Mouse (Mus musculus) MN1 (cell line): ENCODE results near the gene Mlst8.

ENCODE experiments used
- DNase-seq: peaks from one replicate; pipeline ENCODE4 v3.0.0-alpha.2; 2016; ENCODE audit warnings: low spot score

The Mlst8 gene

DNA sequence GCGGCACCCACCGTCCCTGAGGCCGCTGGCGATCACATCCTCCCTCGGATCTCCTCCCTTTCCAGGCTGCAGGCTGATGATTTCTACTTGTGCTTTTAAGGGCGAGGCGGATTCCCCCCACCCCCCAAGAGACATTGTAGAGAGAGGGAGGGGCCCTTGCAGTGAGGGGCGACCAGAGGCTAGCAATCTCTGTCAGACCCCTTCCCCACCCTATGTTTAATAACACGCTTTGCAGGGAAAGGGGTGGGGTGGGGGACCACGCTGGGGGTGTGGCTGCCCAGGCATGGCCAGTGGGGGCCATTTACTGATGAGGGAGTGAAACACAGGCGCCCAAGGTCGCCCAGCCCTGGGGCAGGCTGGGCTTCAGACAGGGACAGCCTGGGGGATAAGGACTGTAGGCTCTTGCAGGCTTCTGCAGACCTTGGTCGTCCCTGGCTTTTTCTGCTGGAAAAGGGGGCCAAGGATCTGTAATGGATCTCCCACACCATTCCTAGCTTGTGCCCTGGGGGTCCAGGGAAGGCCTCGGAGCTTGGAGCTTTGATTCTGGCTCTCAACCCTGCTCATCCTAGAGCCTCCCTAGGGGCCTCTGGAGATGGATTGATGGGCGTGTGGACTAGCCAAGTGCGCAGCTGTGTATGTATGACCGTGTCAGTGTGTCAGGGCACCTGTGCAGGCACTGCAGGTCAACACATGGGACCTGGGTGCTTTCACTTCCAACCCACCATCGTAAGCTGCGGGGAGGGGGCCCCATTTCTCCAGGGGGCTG is 10.6 kb upstream of the Mlst8 start:
- DNase-seq, result peak; percentile 56

DNA sequence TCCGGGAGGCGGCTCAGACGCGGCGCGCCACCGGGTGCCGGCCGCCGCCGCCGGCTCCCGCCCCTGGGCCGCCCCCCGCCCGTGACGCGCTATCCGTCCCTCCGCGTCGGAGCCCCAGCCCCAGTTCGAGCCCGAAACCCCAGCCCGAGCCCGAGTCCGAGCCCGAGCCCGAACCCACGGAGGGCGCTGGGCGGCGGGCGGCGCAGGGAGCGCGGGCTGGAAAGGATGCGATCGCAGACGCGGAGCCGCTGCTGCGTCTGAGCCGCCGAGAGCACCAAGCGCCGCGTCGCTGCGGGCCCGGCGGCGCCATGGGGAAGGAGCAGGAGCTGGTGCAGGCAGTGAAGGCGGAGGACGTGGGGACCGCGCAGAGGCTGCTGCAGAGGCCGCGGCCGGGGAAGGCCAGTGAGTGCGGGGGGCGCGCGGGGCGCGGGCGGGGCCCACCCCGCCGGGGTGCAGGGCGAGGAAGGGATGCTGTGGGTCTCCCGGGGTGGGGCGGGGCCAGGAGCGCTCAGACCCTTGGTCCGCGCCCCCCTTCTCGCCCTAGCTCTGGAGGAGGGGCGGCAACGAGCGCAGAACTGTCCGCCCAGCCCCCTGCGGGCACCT is 9.9 kb upstream of the Mlst8 start:
- DNase-seq, result peak; percentile 68

DNA sequence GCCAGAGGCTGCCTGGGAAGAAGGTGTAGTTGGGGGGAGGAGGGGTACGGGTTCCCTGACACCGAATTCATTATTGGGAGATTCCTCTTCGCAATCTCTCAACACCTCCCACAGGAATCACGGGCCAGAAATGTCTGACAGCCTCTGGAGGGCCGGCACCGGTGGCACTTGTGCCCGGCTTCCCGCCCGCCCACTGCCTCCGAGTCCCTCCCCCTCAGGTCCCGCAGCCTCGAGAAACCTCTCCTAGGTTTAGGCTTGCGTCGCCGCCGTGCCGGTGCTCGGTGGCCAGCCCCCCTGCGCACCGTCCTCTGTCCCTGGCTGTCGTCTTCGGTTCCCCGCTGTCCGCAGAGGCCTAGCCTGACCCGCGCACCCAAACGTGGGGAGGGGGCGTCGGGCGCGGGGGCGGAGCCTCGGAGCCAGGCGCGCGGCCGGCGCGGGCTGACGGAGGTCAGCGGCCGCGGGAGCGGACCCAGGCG is 9.3 kb upstream of the Mlst8 start, which contains the start of gene Caskin1:
Gene Caskin1, plus strand, starts transcription at position 416 of the 476 bp plus-strand sequence.
- peak; percentile 68 for DNase-seq

DNA sequence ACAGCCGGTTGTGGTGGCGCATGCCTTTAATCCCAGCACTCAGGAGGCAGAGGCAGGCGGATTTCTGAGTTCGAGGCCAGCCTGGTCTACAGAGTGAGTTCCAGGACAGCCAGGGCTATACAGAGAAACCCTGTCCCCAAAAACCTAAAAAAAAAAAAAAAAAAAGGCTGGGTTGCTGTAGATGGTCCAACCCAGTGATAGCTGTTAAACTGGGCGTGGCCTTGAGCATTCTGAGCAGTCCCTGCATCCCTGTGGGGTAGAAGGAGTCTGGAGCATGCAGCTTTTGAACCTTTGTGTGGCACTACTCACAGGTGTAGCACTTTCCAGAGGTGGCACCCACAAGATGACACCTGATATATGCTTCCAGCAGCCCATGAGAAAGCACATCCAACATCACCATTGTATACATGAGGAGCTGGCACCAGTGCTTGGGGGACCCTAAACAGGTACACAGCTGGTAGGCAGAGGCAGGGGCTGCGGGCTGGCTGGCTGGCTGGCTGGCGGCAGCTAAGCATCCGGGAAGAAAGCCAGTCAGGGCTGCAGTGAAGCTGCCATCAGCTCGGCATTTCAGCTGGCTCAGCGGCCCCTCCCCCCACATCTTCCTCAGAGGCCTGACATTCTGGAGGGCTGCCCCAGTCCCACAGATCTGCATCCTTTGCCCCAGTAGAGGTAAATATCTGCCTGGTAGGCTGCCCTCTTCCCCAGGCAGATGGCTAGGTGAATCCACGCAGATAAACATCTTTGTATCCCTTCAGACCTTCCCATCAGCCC is 6.4 kb upstream of the Mlst8 start:
- DNase-seq, result peak; percentile 43

DNA sequence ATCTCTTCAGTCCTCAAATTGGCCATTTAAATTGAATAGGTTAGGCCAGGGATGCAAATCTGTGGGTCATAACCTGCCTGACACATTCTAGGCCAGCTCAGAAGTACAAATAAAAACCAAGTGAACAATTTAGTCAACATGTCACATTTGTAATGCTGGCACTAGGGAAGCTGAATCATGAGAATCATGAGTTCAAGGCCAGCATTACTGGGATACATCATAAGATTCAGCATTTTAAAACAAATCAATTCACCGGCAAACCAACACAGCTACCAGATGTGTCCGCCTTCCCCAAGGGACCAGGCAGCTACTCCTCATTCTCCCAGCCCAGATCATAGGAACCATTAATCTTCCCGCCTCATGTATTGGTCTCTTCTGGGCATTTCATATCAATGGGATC is 4.6 kb upstream of the Mlst8 start:
- DNase-seq, result no peak

DNA sequence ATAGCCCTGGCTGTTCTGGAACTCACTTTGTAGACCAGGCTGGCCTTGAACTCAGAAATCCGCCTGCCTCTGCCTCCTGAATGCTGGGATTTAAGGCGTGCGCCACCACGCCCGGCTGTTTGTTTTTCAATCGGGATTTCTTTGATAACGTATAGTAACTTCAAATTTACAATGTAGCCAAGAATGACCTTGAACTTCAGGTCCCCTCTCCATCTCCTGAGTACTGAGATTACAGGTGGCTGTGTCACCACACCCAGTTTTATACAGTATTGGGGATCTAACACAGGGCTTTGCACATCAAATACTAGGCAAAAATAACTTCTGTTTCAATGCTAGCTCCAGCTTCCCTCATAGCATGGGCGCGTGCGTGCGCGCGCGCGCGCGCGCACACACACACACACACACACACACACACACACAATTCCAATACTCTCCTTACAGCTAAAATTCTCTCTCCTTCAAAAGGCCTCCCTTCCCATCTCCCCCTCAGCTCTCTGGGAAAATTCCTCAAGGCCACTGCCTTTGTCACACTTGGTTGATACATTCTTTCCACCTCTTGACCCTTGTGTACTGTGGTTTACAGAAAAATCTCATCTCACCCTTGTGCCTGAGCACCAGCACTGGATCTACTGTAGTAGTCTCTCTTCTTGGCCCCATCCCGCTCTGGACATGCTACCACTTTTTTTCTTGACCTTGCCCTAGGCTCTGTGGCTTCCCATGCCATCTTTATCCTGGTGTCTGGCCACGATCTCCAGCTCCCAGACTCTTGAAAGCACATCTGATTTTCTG is 2.3 kb upstream of the Mlst8 start:
- DNase-seq, result no peak

DNA sequence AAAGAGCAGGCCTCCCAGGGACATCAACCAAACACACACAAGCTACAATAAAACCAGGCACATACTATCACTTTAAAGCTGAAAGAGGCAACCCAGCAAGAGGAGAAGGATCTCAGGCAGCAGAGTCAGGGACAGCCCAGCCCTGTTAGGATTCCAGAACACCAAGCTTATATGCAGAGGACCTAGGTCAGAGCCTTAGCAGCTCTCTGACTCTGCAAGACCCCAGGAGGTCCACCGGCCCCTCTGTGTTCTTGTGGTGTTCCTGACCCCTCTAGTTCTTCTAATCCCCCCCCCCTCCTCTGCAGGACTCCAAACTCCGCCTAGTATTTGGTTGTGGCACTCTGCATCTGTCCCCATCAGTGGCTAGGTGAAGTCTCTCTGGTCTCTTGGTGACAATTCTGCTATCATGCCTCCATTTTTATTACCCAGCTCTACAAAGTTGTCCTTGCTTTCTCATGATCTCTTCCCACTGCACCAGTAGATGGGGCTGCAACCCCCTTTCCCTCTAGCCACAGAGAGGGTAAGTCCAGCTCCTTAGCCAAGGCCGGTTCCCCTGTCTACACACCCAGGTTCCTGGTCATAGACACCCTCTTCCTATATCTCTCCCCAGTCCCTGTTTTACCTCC is 1.4 kb upstream of the Mlst8 start:
- DNase-seq, result peak; percentile 50

DNA sequence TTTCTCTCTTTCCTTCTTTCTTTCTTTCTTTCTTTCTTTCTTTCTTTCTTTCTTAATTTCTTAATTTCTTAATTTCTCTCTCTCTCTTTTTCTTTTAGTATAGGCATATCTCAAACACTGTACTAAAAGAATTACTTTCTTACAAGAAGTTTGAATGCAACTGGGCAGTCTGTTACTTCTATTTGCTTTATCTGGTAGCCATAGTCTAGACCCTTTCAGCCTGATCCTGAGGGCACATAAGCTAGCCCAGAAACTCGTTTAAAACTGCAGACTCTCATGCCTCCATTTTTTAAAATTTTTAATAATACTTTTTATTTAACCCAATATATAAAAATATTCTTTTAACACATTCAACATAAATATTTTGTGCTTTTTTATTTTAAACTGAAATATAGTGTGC is 553 bp upstream of the Mlst8 start:
- no peak for DNase-seq

DNA sequence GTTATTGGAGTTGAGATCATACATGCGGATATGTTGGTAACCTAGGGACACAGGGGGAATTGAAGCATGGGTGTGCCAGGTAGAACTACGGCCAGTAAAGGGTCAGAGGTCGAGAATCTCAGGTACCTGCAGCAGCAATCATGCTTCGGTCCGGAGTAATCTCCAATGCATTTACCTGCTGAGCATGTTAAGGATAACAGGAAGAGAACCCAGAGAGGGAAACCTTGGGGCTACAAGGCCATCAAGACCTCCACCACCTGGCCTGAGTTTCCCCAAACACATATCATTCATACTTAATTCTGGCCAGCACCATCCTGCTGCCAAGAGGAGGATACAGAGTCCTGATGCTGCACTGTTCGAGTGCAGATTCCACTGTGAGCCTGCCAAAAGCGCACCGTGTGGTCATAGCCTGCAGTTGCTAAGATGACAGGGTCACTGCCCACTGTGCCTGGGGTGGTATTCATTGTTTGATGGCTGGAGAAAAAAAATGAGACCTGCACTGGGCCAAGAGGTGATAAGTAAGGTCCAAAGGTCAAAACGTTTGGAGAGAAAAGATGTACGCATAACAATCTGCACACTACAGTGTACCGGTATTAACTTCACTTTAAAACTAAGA is 785 bp downstream of the Mlst8 start:
- no peak for DNase-seq

DNA sequence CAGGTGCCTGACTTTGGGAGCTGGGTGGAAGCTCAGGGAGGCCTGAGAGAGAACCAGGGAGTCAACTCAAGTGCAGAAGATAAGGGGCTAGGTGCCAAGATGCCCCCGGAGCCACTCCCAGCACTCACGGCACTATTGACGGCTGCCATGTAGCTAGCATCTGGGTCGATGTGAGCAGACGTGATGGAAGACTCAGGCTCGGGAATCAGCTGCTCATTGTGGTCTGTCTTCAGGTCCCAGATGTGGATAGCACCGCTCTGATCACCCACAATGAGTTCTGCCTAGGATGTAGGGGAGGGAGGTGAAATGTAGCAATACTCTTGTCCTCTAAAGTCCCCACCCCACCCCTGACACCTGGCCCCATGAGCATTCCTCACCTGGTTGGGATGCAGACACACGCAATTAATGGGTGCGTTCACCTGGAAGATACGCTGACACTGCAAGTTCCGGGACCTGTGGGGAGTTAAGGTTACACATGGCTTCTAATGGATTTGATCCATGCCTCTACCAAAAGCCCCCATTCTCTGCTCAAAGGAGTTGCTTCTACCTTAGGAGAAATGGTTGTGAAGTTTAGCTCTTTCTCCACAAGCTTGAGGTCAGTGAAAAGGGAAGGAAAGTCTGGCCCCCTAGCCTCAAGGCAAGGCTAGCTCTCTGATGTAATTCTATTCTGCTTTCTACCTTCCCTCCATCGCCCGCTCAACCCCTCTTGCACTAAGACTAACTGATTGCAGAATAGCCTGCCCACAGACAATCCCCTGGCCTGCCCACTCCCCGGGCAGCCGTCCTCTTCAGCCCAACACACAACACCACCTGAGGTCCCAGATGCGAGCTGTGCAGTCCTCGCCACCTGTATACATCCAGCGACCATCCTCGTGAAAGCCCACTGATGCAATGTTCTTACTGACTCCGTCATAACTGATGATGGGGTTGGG is 1.6 kb downstream of the Mlst8 start:
- DNase-seq, result no peak

DNA sequence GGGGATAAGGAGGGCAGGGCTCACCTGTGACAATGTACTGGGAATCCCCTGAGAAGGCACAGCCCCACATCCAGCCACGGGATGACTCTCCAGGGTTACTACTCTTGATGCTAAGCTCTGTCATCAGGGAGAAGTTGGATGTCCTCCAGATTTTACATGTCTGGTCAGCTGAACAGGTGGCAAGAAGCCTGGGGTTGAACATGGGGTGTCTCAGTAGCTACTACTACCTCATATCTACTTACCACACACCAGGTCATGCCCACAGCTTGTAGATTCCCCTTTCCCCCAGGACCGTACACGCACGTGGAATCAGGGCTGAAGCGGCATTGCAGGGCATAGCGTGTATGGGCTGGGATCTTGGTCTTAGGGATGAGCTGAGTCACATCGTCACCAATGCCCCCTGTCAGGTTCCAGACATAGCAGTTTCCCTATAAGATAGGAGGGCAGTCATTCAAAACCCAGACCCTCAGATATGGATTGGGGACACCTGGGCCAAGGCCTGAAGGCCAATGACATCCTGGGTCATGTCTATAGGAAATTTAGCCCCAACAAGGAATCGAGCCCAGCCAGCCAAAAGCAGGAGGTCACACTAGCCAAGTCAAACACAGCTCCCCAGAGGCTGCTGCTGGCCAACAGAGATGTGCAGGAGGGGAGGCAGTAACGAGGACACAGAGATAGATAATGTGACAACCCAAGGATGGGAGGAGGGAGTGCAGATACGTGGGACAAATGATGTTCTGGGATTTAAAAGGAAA is 2.7 kb downstream of the Mlst8 start:
- DNase-seq, result no peak

DNA sequence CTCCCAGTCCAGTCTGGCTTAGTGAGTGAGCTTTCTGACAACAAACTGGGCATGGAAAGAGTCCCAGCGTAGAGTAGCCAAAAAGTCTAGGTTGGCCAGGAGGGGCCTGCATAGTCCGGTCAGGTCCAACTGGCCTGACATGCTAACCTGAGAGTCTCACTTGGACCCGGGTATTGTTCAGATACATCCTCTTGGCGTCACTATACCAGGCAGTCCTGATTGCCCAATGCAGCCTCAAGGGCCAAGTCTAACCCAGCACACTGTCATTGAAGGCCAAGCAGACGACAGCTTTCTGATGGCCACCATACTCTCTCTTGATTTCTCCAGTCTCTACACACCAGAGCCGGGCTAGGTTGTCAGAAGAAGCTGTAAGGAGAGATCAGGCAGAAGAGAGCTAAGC is 3.3 kb downstream of the Mlst8 start:
- no peak for DNase-seq

DNA sequence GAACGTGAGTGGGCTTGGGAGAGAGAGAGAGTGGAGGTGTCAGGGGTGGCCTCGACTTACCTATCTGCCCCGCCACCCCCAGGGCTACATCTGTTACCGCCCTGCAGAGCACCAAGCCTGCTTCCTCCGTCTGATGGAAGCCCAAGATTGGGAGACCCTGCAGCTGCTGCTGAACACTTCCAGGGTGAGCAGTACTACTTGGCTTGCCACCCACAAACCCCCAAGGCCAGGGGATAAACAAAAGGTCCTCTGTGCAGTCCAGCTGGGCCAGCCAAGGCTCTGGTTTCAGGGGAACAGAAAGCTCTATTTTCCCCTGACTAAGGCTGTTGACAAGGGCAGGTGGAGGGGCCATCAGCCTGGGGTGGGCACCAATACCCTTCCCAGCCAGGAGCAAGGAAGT is 4.3 kb downstream of the Mlst8 start:
- no peak for DNase-seq

DNA sequence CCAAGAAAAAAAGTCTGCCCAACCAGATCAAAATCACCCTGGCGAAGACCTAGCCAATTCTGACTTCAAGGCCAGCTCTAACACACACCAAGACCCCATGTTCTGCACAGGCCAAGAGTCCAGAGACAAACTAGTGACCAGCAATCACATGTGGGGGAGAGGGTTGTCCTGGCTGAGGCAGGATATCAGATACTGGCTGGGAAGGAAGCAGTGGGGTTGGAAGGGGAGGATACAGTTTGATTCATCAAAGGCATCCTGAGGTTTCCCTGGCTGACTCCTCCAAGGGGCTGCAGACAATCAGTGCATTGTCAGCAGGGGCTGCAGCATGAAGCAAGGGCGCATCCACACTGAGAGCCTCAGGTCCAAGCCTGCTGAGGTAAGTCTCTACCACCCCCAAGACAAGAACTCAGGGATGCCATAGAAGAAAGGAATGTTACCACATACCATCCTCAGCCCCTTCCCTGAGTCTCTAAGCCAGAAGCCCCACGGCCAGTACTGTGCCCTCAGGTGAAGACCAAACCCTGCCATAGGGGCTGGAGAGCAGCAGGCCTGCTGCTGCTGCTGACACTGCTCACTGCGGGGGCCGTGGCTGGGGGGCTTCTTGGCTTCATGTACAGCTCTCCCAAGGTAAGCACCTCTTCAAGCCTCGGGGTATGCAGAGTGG is 5.1 kb downstream of the Mlst8 start, which contains the start of gene Bricd5:
Gene Bricd5, plus strand, starts transcription at position 273 of the 664 bp plus-strand sequence.
- no peak for DNase-seq

DNA sequence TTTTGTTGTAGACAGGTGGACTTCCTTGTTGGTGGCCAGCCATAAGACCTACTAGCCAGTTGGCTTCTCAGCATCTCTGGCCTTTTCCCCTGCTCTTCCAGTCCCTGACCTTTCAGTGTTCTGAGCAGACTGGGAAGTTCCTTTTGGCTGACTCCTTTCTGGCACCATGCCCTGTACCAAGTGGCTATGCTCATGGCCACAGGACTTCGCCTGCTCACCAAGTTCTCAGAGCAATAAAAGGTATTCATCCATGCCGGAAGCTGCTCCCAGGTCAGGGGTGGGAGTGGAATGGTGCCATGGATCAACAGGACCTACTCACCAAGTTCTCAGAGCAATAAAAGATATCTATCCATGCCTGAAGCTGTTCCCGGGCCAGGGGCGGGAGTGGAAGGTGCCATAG is 6.4 kb downstream of the Mlst8 start:
- DNase-seq, result peak; percentile 59

DNA sequence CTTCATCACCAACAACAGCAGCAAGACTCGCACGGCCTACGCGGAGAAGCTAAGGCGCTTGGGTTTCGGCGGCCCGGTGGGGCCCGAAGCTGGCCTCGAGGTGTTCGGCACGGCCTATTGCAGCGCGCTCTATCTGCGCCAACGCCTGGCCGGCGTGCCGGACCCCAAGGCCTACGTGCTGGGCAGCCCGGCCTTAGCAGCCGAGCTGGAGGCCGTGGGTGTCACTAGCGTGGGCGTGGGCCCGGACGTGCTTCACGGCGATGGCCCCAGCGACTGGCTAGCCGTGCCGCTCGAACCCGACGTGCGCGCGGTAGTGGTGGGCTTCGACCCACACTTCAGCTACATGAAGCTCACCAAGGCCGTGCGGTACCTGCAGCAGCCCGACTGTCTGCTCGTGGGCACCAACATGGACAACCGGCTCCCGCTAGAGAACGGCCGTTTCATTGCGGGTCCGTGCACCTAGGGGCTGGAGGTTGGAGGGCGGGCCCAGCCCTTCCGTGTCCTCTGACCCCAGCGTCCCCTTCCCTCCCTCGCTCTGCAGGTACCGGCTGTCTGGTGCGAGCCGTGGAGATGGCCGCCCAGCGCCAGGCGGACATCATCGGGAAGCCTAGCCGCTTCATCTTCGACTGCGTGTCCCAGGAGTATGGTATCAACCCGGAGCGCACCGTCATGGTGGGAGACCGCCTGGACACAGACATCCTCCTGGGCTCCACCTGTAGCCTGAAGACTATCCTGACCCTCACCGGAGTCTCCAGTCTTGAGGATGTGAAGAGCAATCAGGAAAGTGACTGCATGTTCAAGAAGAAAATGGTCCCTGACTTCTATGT is 8.0 kb downstream of the Mlst8 start:
- peak; percentile 64 for DNase-seq

DNA sequence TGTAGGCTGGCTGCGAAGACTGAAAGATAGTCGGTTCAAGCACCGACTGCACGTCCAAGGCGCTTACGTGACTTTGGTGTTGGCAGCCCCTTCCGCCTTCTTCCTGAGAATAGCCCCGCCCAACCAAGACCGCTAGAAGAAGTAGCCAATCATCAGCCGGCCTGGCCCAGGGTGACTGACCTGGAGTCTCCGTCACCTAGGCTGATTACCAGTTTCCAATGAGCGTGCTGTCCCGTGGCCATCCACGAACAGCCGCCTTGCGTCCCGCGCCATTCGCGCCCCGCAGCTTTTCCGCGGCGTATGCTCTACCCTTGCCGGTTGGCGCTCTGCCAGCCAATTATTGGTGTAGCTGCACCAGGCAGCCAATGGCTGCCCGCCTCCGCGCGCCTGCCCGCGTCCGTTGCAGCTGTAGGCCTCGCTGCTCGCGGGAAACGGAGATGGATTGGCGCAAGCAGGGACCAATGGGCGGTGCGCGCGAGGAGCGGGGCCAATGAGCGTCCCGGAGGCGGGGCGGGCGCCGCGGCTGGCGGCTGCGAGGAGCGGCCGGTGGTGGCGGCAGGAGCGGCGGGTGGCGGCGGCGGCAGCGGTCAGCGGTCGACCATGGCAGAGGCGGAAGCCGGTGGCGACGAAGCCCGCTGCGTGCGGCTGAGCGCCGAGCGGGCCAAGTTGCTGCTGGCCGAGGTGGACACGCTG is 8.8 kb downstream of the Mlst8 start, which contains the start of the genes E4f1 and Pgp:
Gene E4f1, minus strand, starts transcription at position 404 of the 693 bp plus-strand sequence.
Gene Pgp, plus strand, starts transcription at position 483 of the 693 bp plus-strand sequence.
- peak; percentile 99 for DNase-seq
